Mouse (Mus musculus) frontal cortex, postnatal 25 days (tissue): Measurements from ENCODE around the gene Adgrg2.
A peak's percentile ranks its signal among the peaks of the same experiment; 100 is the strongest.

Source experiments
- DNase-seq, 2 experiments: peaks; one replicate each; pipeline ENCODE4 v3.0.0; 2022; ENCODE audit warnings: low spot score in 2 of 2

The Adgrg2 gene

DNA sequence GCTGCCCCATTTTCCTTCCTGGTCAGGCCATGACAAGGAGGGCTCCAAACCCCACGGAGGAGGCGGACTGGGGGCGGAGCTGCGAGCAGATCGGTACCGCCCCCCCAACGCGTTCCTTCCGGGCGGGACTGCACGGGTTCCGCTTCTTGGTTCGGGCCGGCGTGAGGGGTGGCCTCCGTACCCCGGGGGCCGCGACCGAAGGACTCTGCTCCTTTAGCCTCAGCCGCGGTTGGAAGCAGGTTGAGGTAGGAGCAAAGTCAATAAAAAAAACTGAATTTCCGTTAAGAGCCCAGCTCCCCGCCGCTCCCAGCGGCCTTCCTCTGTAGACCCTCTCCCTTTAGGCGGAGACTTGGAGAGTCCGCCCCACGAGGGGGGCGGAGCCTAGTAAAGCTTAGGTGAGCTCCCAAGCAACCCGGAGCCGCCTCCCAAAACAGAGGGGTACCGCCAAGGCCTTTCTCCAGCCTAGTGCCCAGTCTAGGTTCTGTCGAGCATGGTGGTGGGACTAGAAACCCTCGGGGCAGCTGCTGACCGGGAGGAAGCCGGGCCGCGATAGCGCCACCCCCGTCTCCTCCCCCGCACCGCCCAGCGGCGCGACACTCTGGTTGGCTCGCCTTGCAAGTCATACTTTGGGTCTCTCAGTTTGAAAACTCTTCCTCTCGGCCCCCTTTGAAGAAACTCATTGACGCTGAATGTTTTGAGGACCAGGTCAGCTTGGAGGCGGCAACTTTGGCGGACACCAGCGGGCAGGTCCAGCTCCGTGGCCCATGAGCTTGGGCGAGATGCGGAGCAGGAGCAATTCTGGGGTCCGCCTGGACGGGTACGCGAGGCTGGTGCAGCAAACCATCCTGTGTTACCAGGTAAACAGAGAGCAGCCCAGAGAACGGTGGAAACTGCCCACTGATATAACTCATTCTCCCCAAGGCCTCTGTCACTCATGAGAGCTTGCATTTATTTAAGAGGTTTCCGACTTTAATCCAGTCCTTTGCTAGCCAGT, 111.9 kb downstream of the Adgrg2 start, which contains the start of gene Phka2:
Gene Phka2 (plus strand): TSS at position 119 of the 994 bp plus-strand sequence.
- DNase-seq = peak; percentile 63 to 72

DNA sequence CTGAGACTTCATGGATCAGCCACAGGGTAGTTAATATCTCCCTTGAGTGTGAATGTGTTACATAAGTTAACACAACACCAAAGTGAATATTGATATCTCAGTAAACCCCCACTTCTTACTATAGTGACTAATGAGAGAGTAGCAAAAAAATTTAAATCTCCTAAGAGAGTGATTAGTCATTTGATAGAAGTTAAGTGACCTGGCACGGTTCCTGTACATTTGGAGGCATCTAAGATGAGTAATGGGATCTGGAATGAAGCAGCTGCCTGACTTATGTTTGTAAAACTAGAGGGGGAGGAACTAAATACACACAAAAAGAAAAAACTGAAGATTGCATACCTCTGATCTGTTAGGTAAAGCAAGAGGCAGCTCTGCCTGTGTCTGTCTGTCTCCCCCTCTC, 118.6 kb downstream of the Adgrg2 start:
- DNase-seq = no peak

DNA sequence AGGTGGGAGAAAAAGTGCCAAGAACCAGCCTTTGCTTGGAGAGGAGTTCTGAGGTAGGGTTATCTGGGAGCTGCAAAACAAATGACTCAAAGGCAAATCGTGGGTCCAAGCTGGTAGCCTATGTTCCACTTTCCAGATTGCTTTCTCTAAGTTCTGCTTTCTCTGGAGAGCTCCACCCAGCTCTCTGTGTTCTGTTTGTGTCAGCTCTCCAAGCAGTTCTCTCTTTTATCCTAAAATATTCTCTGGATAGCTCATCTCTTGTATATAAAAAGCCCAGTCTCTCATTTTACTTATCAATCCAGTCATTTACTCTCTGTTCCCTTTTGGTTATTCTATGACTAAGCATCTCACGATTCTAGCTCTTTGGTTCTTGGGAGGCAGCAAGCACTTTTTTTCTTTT, 119.7 kb downstream of the Adgrg2 start:
- DNase-seq = no peak

DNA sequence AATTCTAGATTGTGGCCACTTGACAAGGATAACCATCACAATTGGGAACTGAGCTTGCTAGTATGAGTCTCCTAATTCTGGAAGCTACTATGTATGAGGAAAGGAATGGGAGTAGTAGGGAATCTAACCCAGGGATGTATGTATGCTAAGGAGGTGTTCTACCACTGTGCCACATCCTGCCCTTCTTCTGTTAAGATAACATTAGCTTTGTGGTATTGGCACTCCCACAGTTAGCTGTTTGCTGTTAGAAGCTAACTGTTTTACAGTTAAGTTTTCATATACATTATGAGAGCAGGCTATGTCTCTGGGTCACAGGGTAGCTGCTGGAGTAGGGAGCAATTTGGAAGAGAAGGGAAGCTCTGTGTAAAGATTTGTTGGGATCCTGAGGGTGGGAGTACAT, 125.5 kb downstream of the Adgrg2 start:
- no peak for DNase-seq

DNA sequence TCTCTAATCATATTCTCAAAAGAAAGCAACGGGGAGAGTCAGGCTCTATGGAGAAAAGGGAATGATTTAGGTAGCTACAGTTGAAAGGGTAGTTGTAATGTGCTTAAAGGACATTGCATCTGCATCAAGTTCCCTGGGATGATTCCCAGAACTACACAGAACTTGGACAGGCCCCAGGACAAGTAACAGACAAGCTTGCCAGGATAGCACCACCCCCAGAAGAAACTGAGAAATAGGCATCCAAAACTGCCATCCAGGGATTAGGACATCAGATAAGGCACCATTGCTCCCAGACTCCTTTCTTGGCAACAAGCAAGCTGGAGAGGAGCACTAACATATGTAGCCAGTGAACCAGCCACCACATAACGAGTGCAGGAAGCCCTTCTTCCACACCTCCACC, 152.3 kb downstream of the Adgrg2 start:
- DNase-seq = no peak
